Mouse (Mus musculus): ENCODE data around the gene Exoc7. TPM values are rescaled to one million over a fixed set of nuclear protein-coding genes. Genes with fewer than 3 reads are reported as not detected.

Gene Exoc7
- polyA plus RNA-seq, 1 experiment from 2014 or later: 97.5 TPM

GRCm38 (mm10) chr11:116268313-116268712, 38.7 kb downstream of the Exoc7 start:
- ATAC-seq (ENCODE audit: low FRiP score): no peak
- peaks cover 26% of the 10 kb centered on the region for H3K4me1 ChIP-seq (replicated peaks)
- no peak overlapping the region for H3K27ac ChIP-seq
- 97% methylated on average over 6 of the region's 6 CpGs for WGBS
- H3K4me3 ChIP-seq: no peak overlapping the region
- H3K9ac ChIP-seq: no peak overlapping the region
- no peaks in the 10 kb centered on the region for H3K27me3 ChIP-seq
- H3K4me2 ChIP-seq: no peak overlapping the region
- peaks cover 76% of the 10 kb centered on the region for H3K36me3 ChIP-seq
- no peaks in the 10 kb centered on the region for H3K9me3 ChIP-seq

GRCm38 (mm10) chr11:116267637-116268036, 39.4 kb downstream of the Exoc7 start:
- Histone ChIP-seq H3K36me3 (peaks cover 83% of the 10 kb centered on the region), H3K4me2 (no peak overlapping the region), H3K4me1 (replicated peaks) (peaks cover 20% of the 10 kb centered on the region), H3K9ac (no peak overlapping the region), H3K27ac (no peak overlapping the region), H3K4me3 (no peak overlapping the region), H3K9me3 (no peaks in the 10 kb centered on the region), H3K27me3 (no peaks in the 10 kb centered on the region)
- WGBS: 88% methylated on average over 8 of the region's 8 CpGs
- no peak for ATAC-seq (ENCODE audit: low FRiP score)

GRCm38 (mm10) chr11:116265850-116266249, 41.2 kb downstream of the Exoc7 start:
- no peaks in the 10 kb centered on the region for H3K9me3 ChIP-seq
- no peaks in the 10 kb centered on the region for H3K27me3 ChIP-seq
- H3K36me3 ChIP-seq: peaks cover 94% of the 10 kb centered on the region
- 0 out of 2 replicates have a peak, but pooled peaks cover 4% of the 10 kb centered on the region for H3K4me1 ChIP-seq (replicated peaks)
- H3K9ac ChIP-seq: no peak overlapping the region
- no peak overlapping the region for H3K4me2 ChIP-seq
- no peak overlapping the region for H3K4me3 ChIP-seq
- ATAC-seq (ENCODE audit: low FRiP score): no peak
- H3K27ac ChIP-seq: no peak overlapping the region
- WGBS: 95% methylated on average over 4 of the region's 4 CpGs

GRCm38 (mm10) chr11:116265352-116265751, 41.7 kb downstream of the Exoc7 start:
- ATAC-seq (ENCODE audit: low FRiP score): no peak
- Histone ChIP-seq H3K4me1 (replicated peaks) (0 out of 2 replicates have a peak, but pooled peaks cover 4% of the 10 kb centered on the region), H3K4me3 (no peak overlapping the region), H3K27ac (no peak overlapping the region), H3K27me3 (no peaks in the 10 kb centered on the region), H3K36me3 (peaks cover 97% of the 10 kb centered on the region), H3K4me2 (no peak overlapping the region), H3K9me3 (no peaks in the 10 kb centered on the region), H3K9ac (no peak overlapping the region)
- WGBS: 94% methylated on average over 11 of the region's 11 CpGs

DNA sequence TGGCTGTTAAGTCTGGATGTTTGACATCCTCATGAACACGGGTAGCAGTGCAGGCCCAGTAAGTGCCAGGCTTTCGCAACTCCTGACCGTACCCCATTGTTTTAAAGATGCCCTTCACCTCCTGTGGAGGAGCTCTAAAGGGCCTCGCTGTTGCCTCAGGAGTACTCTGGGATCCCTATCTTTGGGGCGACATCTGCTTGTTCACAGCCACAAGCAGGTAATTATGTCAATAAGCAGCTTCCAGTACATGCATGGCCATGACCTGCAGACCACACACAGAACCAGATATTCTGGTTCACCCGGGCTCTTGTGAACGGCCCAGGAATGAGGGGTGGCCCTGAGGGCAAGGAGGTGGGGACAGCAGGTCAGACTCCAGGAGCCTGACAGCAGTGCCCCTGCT, 46.8 kb downstream of the Exoc7 start:
- Histone ChIP-seq H3K27ac (no peak overlapping the region), H3K27me3 (no peaks in the 10 kb centered on the region), H3K9ac (no peak overlapping the region), H3K36me3 (peaks cover 93% of the 10 kb centered on the region), H3K9me3 (no peaks in the 10 kb centered on the region), H3K4me2 (no peak overlapping the region), H3K4me3 (no peak overlapping the region), H3K4me1 (replicated peaks) (no peaks in the 10 kb centered on the region)
- WGBS: 90% methylated on average over 7 of the region's 7 CpGs
- no peak for ATAC-seq (ENCODE audit: low FRiP score)

- no peak for ATAC-seq (ENCODE audit: low FRiP score)
- Histone ChIP-seq H3K36me3 (peaks cover 95% of the 10 kb centered on the region), H3K4me3 (no peak overlapping the region), H3K27me3 (no peaks in the 10 kb centered on the region), H3K9me3 (no peaks in the 10 kb centered on the region), H3K9ac (no peak overlapping the region), H3K4me1 (replicated peaks) (no peaks in the 10 kb centered on the region), H3K4me2 (no peak overlapping the region), H3K27ac (no peak overlapping the region)
- WGBS: 95% methylated on average over 8 of the region's 8 CpGs
These were observed 47.6 kb downstream of the Exoc7 start for GRCm38 (mm10) chr11:116259461-116259860.

GRCm38 (mm10) chr11:116255982-116256675, 50.9 kb downstream of the Exoc7 start:
- Histone ChIP-seq H3K9ac (no peak overlapping the region), H3K9me3 (no peaks in the 10 kb centered on the region), H3K27ac (no peak overlapping the region), H3K36me3 (peaks cover 95% of the 10 kb centered on the region), H3K4me3 (no peak overlapping the region), H3K4me2 (no peak overlapping the region), H3K27me3 (no peaks in the 10 kb centered on the region), H3K4me1 (replicated peaks) (no peaks in the 10 kb centered on the region)
- WGBS: 94% methylated on average over 9 of the region's 9 CpGs
- no peak for ATAC-seq (ENCODE audit: low FRiP score)

DNA sequence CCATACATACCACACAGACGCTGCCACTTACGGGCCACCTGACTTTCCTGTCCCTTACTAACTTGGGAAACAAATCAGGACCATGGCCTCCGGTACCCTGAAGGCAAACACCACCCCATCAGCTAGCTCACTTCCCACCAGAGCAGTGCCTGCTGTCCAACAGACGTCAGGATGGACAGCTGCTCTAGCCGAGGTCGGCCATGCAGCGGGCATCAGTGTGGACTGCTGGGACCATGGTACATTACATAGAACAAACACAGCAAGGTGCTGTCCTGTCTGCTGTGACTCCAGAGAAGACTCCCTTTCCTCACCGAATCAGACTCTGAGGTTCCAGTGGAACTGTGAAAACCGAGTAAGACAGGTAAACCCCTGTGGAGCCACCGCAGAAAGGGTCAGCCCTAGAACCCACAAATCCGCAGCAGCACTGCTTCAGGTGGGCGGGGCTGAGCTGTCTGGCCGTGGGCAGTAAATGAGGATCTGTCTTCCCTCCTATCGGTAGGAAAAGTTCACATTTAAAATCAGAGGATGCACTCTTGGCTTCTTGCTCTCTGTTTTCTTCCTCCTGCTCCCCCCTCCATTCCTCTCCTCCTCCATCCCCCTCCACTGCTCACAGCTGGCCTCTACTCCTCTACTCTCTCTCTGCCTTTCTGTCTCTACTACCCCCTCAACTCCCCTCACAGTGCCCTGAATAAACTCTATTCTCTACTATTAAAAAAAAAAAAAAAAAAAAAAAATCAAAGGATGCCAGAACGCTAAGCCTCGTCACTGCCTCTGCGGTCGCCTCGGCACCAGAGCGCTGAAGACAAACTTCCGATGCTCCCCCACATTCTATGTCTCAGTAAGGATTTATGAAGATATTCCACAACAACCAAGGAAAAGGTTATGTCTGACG, 51.7 kb downstream of the Exoc7 start:
- no peak for ATAC-seq (ENCODE audit: low FRiP score)
- 87% methylated on average over 22 of the region's 22 CpGs for WGBS
- H3K36me3 ChIP-seq: peaks cover 95% of the 10 kb centered on the region

DNA sequence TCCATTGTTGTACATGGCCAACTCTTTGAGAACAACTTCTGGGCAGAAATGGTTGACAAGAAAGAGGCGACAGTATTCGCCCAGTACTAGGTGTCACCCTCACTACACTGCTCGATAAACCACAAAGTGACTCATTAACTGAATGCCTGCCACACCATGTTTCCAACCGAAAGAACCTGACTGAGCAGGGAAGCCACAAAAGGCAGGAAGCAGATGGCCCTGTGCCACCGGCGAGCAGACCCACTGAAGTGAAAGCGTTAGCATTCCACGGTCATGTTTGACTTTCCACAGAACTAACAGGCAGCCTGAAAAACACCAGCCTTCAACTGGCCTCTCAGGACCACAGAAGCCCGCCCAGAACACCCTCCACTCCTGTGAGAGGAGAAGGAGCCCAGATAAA, 52.4 kb downstream of the Exoc7 start:
- no peak overlapping the region for H3K4me2 ChIP-seq
- 82% methylated on average over 9 of the region's 9 CpGs for WGBS
- H3K9ac ChIP-seq: no peak overlapping the region
- H3K4me3 ChIP-seq: no peak overlapping the region
- H3K36me3 ChIP-seq: peaks cover 95% of the 10 kb centered on the region
- no peak overlapping the region for H3K27ac ChIP-seq
- H3K9me3 ChIP-seq: no peaks in the 10 kb centered on the region
- no peaks in the 10 kb centered on the region for H3K4me1 ChIP-seq (replicated peaks)
- no peak for ATAC-seq (ENCODE audit: low FRiP score)
- no peaks in the 10 kb centered on the region for H3K27me3 ChIP-seq

More for the DNA sequence above, 51.7 kb downstream of the Exoc7 start:
- H3K4me3 ChIP-seq: no peak overlapping the region
- no peak overlapping the region for H3K4me2 ChIP-seq
- no peak overlapping the region for H3K9ac ChIP-seq
- H3K4me1 ChIP-seq (replicated peaks): no peaks in the 10 kb centered on the region
- no peaks in the 10 kb centered on the region for H3K27me3 ChIP-seq
- H3K9me3 ChIP-seq: no peaks in the 10 kb centered on the region
- H3K27ac ChIP-seq: no peak overlapping the region

GRCm38 (mm10) chr11:116253076-116253600, 53.9 kb downstream of the Exoc7 start:
- no peaks in the 10 kb centered on the region for H3K27me3 ChIP-seq
- WGBS: 89% methylated on average over 3 of the region's 3 CpGs
- no peak overlapping the region for H3K4me3 ChIP-seq
- H3K4me1 ChIP-seq (replicated peaks): no peaks in the 10 kb centered on the region
- no peak for ATAC-seq (ENCODE audit: low FRiP score)
- peaks cover 95% of the 10 kb centered on the region for H3K36me3 ChIP-seq
- H3K4me2 ChIP-seq: no peak overlapping the region
- no peaks in the 10 kb centered on the region for H3K9me3 ChIP-seq
- no peak overlapping the region for H3K9ac ChIP-seq
- H3K27ac ChIP-seq: no peak overlapping the region

- Histone ChIP-seq H3K27ac (no peak overlapping the region), H3K4me3 (no peak overlapping the region), H3K9ac (no peak overlapping the region), H3K36me3 (peaks cover 99% of the 10 kb centered on the region), H3K27me3 (no peaks in the 10 kb centered on the region), H3K4me2 (no peak overlapping the region), H3K4me1 (replicated peaks) (no peaks in the 10 kb centered on the region), H3K9me3 (no peaks in the 10 kb centered on the region)
- ATAC-seq (ENCODE audit: low FRiP score): no peak
- 96% methylated on average over 8 of the region's 8 CpGs for WGBS
These were observed 56.1 kb downstream of the Exoc7 start for GRCm38 (mm10) chr11:116250898-116251297.

DNA sequence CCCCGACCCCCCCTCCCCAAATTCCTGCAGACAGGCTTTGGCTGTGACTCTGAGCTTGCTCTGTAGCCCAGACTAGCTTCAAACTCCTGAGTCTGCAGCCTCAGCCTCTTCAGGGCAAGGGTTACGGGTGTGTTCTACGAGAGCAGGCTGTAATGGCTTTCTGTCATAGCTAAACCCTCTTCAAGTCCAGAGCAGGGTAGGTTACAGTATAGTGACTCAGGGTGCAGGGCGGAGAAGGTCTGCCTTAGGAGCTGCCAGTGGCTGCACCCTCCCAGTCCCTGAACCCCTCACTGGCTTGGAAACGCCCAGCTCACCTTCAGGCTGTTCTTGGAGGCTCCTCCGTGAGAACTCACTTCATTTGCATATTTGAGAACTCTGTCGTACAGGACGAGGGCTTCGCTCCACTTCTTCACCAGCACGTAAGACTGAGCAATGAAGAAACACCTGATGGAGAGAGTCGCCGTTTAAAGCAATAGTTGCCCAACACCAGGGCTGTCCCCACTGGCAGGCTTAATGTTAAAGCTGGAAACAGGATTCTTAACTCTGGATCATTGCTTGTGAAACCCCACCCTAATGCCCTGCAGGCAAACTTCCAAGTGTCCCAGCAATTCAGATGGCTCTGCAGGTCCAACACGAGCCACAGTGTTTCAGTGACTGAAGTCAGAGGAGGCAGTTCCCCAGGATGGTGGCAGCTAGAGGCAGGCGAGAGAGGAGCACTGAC, 59.4 kb downstream of the Exoc7 start:
- no peaks in the 10 kb centered on the region for H3K27me3 ChIP-seq
- 86% methylated on average over 14 of the region's 14 CpGs for WGBS
- peaks cover 100% of the 10 kb centered on the region for H3K36me3 ChIP-seq
- no peaks in the 10 kb centered on the region for H3K4me1 ChIP-seq (replicated peaks)
- H3K4me2 ChIP-seq: no peak overlapping the region
- H3K9ac ChIP-seq: no peak overlapping the region
- H3K9me3 ChIP-seq: no peaks in the 10 kb centered on the region
- no peak for ATAC-seq (ENCODE audit: low FRiP score)
- H3K4me3 ChIP-seq: no peak overlapping the region
- no peak overlapping the region for H3K27ac ChIP-seq

Data from hindbrain, embryonic 13.5 days (tissue).